Mouse (Mus musculus): ENCODE measurements around the gene Irgm1.
"Not testable (repeated sequence)": the region's sequence is repeated elsewhere in the genome, so short reads cannot be mapped to it uniquely, and the experiment has no call there.

The Irgm1 gene

GRCm38 (mm10) chr11:48859014-48859413 lies 12.5 kb downstream of the Irgm1 start:
- DNase-seq (ENCODE audit: low read depth, low spot score), result peak; percentile 86

GRCm38 (mm10) chr11:48853474-48854180 lies 17.9 kb downstream of the Irgm1 start:
- peak; percentile 92 for DNase-seq (ENCODE audit: low read depth, low spot score)

GRCm38 (mm10) chr11:48852624-48853473 lies 18.6 kb downstream of the Irgm1 start:
- DNase-seq (ENCODE audit: low read depth, low spot score), result no peak

- no peak for DNase-seq (ENCODE audit: low read depth, low spot score)
Measured at GRCm38 (mm10) chr11:48852190-48852589, 19.3 kb downstream of the Irgm1 start.

GRCm38 (mm10) chr11:48851270-48851995 lies 20.1 kb downstream of the Irgm1 start:
- peak; percentile 25 for DNase-seq (ENCODE audit: low read depth, low spot score)

GRCm38 (mm10) chr11:48850240-48850639 lies 21.2 kb downstream of the Irgm1 start:
- no peak for DNase-seq (ENCODE audit: low read depth, low spot score)

GRCm38 (mm10) chr11:48846881-48847280 lies 24.6 kb downstream of the Irgm1 start:
- no peak for DNase-seq (ENCODE audit: low read depth, low spot score)

- DNase-seq (ENCODE audit: low read depth, low spot score), result not testable (repeated sequence)
Measured at GRCm38 (mm10) chr11:48846362-48846761, 25.1 kb downstream of the Irgm1 start.

- DNase-seq (ENCODE audit: low read depth, low spot score), result no peak
Measured at GRCm38 (mm10) chr11:48845244-48845815, 26.2 kb downstream of the Irgm1 start.

GRCm38 (mm10) chr11:48844309-48844708 lies 27.2 kb downstream of the Irgm1 start:
- no peak for DNase-seq (ENCODE audit: low read depth, low spot score)

- DNase-seq (ENCODE audit: low read depth, low spot score), result no peak
Measured at GRCm38 (mm10) chr11:48843202-48843601, 28.3 kb downstream of the Irgm1 start.

- no peak for DNase-seq (ENCODE audit: low read depth, low spot score)
Measured at GRCm38 (mm10) chr11:48842378-48842792, 29.1 kb downstream of the Irgm1 start.

- no peak for DNase-seq (ENCODE audit: low read depth, low spot score)
Measured at GRCm38 (mm10) chr11:48841213-48841612, 30.3 kb downstream of the Irgm1 start.

- DNase-seq (ENCODE audit: low read depth, low spot score), result no peak
Measured at GRCm38 (mm10) chr11:48840805-48841204, 30.7 kb downstream of the Irgm1 start.

GRCm38 (mm10) chr11:48838879-48839680 lies 32.4 kb downstream of the Irgm1 start:
- peak; percentile 39 for DNase-seq (ENCODE audit: low read depth, low spot score)

GRCm38 (mm10) chr11:48838181-48838797 lies 33.2 kb downstream of the Irgm1 start:
- peak; percentile 59 for DNase-seq (ENCODE audit: low read depth, low spot score)

GRCm38 (mm10) chr11:48837310-48838180 lies 33.9 kb downstream of the Irgm1 start:
- DNase-seq (ENCODE audit: low read depth, low spot score), result peak; percentile 50

GRCm38 (mm10) chr11:48836990-48837309 lies 34.5 kb downstream of the Irgm1 start:
- DNase-seq (ENCODE audit: low read depth, low spot score), result no peak

- DNase-seq (ENCODE audit: low read depth, low spot score), result no peak
Measured at GRCm38 (mm10) chr11:48835923-48836322, 35.6 kb downstream of the Irgm1 start.

Measured in 3T3-L1 (cell line).